Mouse (Mus musculus) cortical plate, adult 2 months (tissue): Measurements from ENCODE around the gene Mis18a.

ENCODE experiments used
- CTCF ChIP-seq: fragments of 200-500 bp; IDR thresholded peaks from 2 replicates; pipeline ENCODE4 v1.5.1; 2011; ENCODE audit warnings: mild to moderate bottlenecking, control low read depth, low read length; ENCODE audit not compliant: insufficient read depth; ENCODE audit errors: extremely low read depth
- POLR2A ChIP-seq: fragments of 200-500 bp; IDR thresholded peaks from 2 replicates; pipeline ENCODE4 v1.6.1; 2011; ENCODE audit warnings: mild to moderate bottlenecking, low read length, control low read depth; ENCODE audit not compliant: insufficient read depth; ENCODE audit errors: extremely low read depth

- TF ChIP-seq CTCF (no peak), POLR2A (no peak)
Observed at GRCm38 (mm10) chr16:90736672-90737270, 9.6 kb upstream of the Mis18a start.
